In the genomic region with DNA sequence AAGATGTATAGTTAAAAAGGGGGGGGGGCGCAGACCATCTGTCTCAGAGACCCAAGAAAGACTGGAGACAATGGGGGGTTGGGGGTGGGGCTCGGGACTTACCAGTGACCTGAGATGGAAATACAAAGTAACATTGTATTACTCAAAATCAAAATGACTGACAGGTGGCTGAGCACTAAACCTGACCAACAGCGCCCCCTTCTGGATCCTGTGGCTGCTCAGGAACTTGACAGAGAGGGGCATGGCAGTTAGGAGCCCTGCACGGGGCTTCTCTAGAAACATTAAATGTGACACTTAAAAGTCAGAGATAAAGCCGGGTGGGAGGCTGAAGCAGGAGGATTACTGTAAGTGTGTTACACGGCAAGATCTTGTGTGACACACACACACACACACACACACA, we compare ENCODE assay signal across 25 mouse cellular contexts. TPM values are rescaled to one million over a fixed set of nuclear protein-coding genes. Genes with fewer than 3 reads are reported as not detected.
DNase-seq lines count a peak whose midpoint lies in the region; ATAC-seq and TF ChIP-seq lines count a peak whose summit lies in the region.
"Had no signal": no experiment of that assay in that cellular context is flagged by ENCODE, and none has a peak within 500 bp of the region (broad histone marks: within the 10 kb centered on the region; RNA-seq: fewer than 3 reads in every experiment).

No protein-coding gene starts in this region.

- in situ Hi-C loops in ES-E14 (cut with MboI; ENCODE audit: low sequenced_read_pairs in 2 of 2, unreplicated experiment in 2 of 2): no loop called here

- TF ChIP-seq CTCF in heart, adult 2 months (IDR thresholded peaks at IDR 0.05): 0 out of 2 replicates have a peak, but pooled peaks have one; percentile 9
- TF ChIP-seq CTCF in liver, adult 2 months (IDR thresholded peaks at IDR 0.05; ENCODE audit: low read depth, low read length): peak; percentile 26
- 0 out of 2 replicates have a peak, but pooled peaks have one; percentile 7 for TF ChIP-seq CTCF in liver, postnatal 0 days (IDR thresholded peaks at IDR 0.05; ENCODE audit: low read depth)

- H3K9ac ChIP-seq in heart, adult 2 months (ENCODE audit: low read depth, low read length): no peak overlapping the region
- no peak overlapping the region for H3K9ac ChIP-seq in liver, adult 2 months (ENCODE audit: low read depth, low read length)
- H3K9ac ChIP-seq in liver, embryonic 12.5 days: no peak overlapping the region
- no peak overlapping the region for H3K9ac ChIP-seq in ES-E14 (ENCODE audit: insufficient read depth, low read depth, low read length, poor library complexity, severe bottlenecking)
- H3K9ac ChIP-seq in liver, postnatal 0 days (replicated peaks): no peak overlapping the region
- H3K9ac ChIP-seq: neural tube, embryonic 13.5 days; stomach, embryonic 15.5 days had no signal

- H3K79me2 ChIP-seq in heart, adult 2 months (replicated peaks; ENCODE audit: control insufficient read depth, insufficient read depth, low read length): no peaks in the 10 kb centered on the region
- no peaks in the 10 kb centered on the region for H3K79me2 ChIP-seq in liver, adult 2 months (ENCODE audit: control insufficient read depth, insufficient read depth, low read length)

- WGBS in heart, adult 2 months: 57% methylated on average over 6 of the region's 6 CpGs
- WGBS in liver, adult 2 months: 57% methylated on average over 6 of the region's 6 CpGs
- WGBS in liver, embryonic 12.5 days (ENCODE audit: insufficient replicate concordance): 49% methylated on average over 6 of the region's 6 CpGs
- WGBS in liver, postnatal 0 days (ENCODE audit: insufficient replicate concordance): 61% methylated on average over 6 of the region's 6 CpGs

- no peak for TF ChIP-seq POLR2A in heart, adult 2 months (IDR thresholded peaks at IDR 0.05; ENCODE audit: insufficient read depth, low read depth, low read length)
- no peak for TF ChIP-seq POLR2A in liver, adult 2 months (IDR thresholded peaks at IDR 0.05; ENCODE audit: extremely low read depth, insufficient read depth, low read length)

- no peaks in the 10 kb centered on the region for H3K36me3 ChIP-seq in heart, adult 2 months (ENCODE audit: control insufficient read depth, insufficient read depth, low read length)
- no peaks in the 10 kb centered on the region for H3K36me3 ChIP-seq in liver, adult 2 months (ENCODE audit: control insufficient read depth, insufficient read depth, low read length)
- no peaks in the 10 kb centered on the region for H3K36me3 ChIP-seq in liver, embryonic 12.5 days
- no peaks in the 10 kb centered on the region for H3K36me3 ChIP-seq in ES-E14 (ENCODE audit: control insufficient read depth, insufficient read depth, low read length, poor library complexity, severe bottlenecking)
- H3K36me3 ChIP-seq in liver, postnatal 0 days (replicated peaks; ENCODE audit: insufficient read depth, low read length): no peaks in the 10 kb centered on the region
- H3K36me3 ChIP-seq: neural tube, embryonic 13.5 days; stomach, embryonic 15.5 days had no signal

- intact Hi-C loops in heart, adult 2 months (cut with DNase I): no loop called here
- intact Hi-C loops in heart, postnatal 25 days (cut with DNase I): no loop called here

- H3K4me3 ChIP-seq in heart, adult 2 months: no peak overlapping the region
- H3K4me3 ChIP-seq in liver, adult 2 months (ENCODE audit: insufficient read depth, low read depth, low read length): no peak overlapping the region
- no peak overlapping the region for H3K4me3 ChIP-seq in liver, embryonic 12.5 days
- no peak overlapping the region for H3K4me3 ChIP-seq in ES-E14 (ENCODE audit: insufficient read depth in 1 of 2, low read depth in 1 of 2, low read length in 2 of 2, poor library complexity in 1 of 2, severe bottlenecking in 1 of 2)
- no peak overlapping the region for H3K4me3 ChIP-seq in liver, postnatal 0 days (ENCODE audit: low read depth, low read length)
- H3K4me3 ChIP-seq: erythroblast, embryonic 14.5 days; neural tube, embryonic 13.5 days; stomach, embryonic 15.5 days had no signal

- no peak overlapping the region for H3K27ac ChIP-seq in heart, adult 2 months
- H3K27ac ChIP-seq in liver, adult 2 months (replicated peaks; ENCODE audit: insufficient read depth, low read depth, low read length): no peak overlapping the region
- no peak overlapping the region for H3K27ac ChIP-seq in liver, embryonic 12.5 days
- H3K27ac ChIP-seq in ES-E14 (ENCODE audit: insufficient read depth, low read depth, low read length, poor library complexity, severe bottlenecking): no peak overlapping the region
- no peak overlapping the region for H3K27ac ChIP-seq in liver, postnatal 0 days (ENCODE audit: low read depth)
- H3K27ac ChIP-seq: neural tube, embryonic 13.5 days; stomach, embryonic 15.5 days had no signal

- no peaks in the 10 kb centered on the region for H3K9me3 ChIP-seq in liver, embryonic 12.5 days (replicated peaks)
- H3K9me3 ChIP-seq in ES-E14 (ENCODE audit: control insufficient read depth, insufficient read depth, low read depth, low read length): no peaks in the 10 kb centered on the region
- H3K9me3 ChIP-seq in liver, postnatal 0 days (ENCODE audit: low read length): no peaks in the 10 kb centered on the region
- H3K9me3 ChIP-seq: neural tube, embryonic 13.5 days; stomach, embryonic 15.5 days had no signal

- ATAC-seq in liver, embryonic 12.5 days: no peak
- ATAC-seq in liver, postnatal 0 days: no peak
- ATAC-seq: forebrain, embryonic 14.5 days; hindbrain, embryonic 16.5 days had no signal

- TF ChIP-seq EP300 in heart, adult 2 months (IDR thresholded peaks at IDR 0.05; ENCODE audit: insufficient read depth, low read depth, low read length): no peak
- TF ChIP-seq EP300 in liver, postnatal 0 days (IDR thresholded peaks at IDR 0.05; ENCODE audit: low read depth): no peak

- no peaks in the 10 kb centered on the region; the same call in 1 of the 2 replicates for H3K27me3 ChIP-seq in heart, adult 2 months (ENCODE audit: control insufficient read depth, insufficient read depth, low read length)
- no peaks in the 10 kb centered on the region for H3K27me3 ChIP-seq in liver, adult 2 months (ENCODE audit: control insufficient read depth, insufficient read depth, low read length)
- peaks cover 9% of the 10 kb centered on the region for H3K27me3 ChIP-seq in liver, embryonic 12.5 days (replicated peaks)
- H3K27me3 ChIP-seq in liver, postnatal 0 days (ENCODE audit: insufficient read depth, low read length): no peaks in the 10 kb centered on the region
- H3K27me3 ChIP-seq: stomach, embryonic 15.5 days had no signal

- H3K4me1 ChIP-seq in heart, adult 2 months (ENCODE audit: control insufficient read depth, insufficient read depth, low read length): no peaks in the 10 kb centered on the region
- no peaks in the 10 kb centered on the region for H3K4me1 ChIP-seq in liver, adult 2 months (ENCODE audit: control insufficient read depth, insufficient read depth, low read length)
- H3K4me1 ChIP-seq in liver, embryonic 12.5 days: no peaks in the 10 kb centered on the region
- 0 out of 4 replicates have a peak, but pooled peaks cover 0 to 1% of the 10 kb centered on the region in 2 experiments for H3K4me1 ChIP-seq in ES-E14 (ENCODE audit: control insufficient read depth in 2 of 2, insufficient read depth in 2 of 2, low read length in 2 of 2, poor library complexity in 1 of 2)
- no peaks in the 10 kb centered on the region for H3K4me1 ChIP-seq in liver, postnatal 0 days (ENCODE audit: insufficient read depth)
- H3K4me1 ChIP-seq: stomach, embryonic 15.5 days had no signal

- no peak overlapping the region for H3K4me2 ChIP-seq in liver, embryonic 12.5 days
- H3K4me2 ChIP-seq in liver, postnatal 0 days (ENCODE audit: low read depth, low read length): no peak overlapping the region
- H3K4me2 ChIP-seq: heart, embryonic 11.5 days; neural tube, embryonic 13.5 days; stomach, embryonic 15.5 days had no signal

- DNase-seq in heart, adult 2 months: no peak
- DNase-seq in heart, postnatal 25 days (ENCODE audit: low spot score): no peak
- no peak for DNase-seq in liver, adult 2 months (ENCODE audit: extremely low read depth, low read depth, low spot score)
- DNase-seq in ES-E14 (ENCODE audit: low read depth, low spot score): no peak
- no peak for DNase-seq in liver, postnatal 0 days
- no peak for DNase-seq in right cerebral cortex, postnatal 4 days
- DNase-seq in ovary, postnatal 14 days (ENCODE audit: low spot score): no peak
- DNase-seq: adrenal gland, adult 8-10 months; cerebellum, adult 11-12 months; cerebellum, postnatal 25 days; heart, postnatal 14 days; kidney, adult 18-20 months; kidney, postnatal 36 days; lung, postnatal 36 days had no signal

TF ChIP-seq in ES-E14, 5 proteins besides CTCF, POLR2A, EP300 and RAD21:
- TF ChIP-seq CHD2 (IDR thresholded peaks at IDR 0.05; ENCODE audit: low read depth, low read length) (no peak), ZC3H11A (IDR thresholded peaks at IDR 0.05; ENCODE audit: borderline replicate concordance, low read depth, low read length) (peak; percentile 29; the same call in 1 of the 2 replicates), MAFK (IDR thresholded peaks at IDR 0.05; ENCODE audit: insufficient read depth, low read depth, low read length) (no peak)
TF ChIP-seq in ES-E14: peak in this region for 1.

RNA-seq across cellular contexts. Expression of a gene that starts 13.8 kb away (rescaled TPM):
- total RNA-seq in heart, adult 2 months (2021): not detected
- polyA plus RNA-seq in heart, adult 2 months (2012; rRNA removed): 0.14 TPM in 1 of 2 replicates, not detected in the other
- under 1 TPM in 1 of 2 experiments, not detected in 1; 0.20 TPM for total RNA-seq in heart, postnatal 25 days (2021)
- total RNA-seq in liver, adult 2 months (2014; rRNA removed): not detected in 2 replicates
- not detected in 2 replicates for polyA plus RNA-seq in liver, adult 2 months (2012; rRNA removed)
- 0.13 TPM in 1 of 2 replicates, not detected in the other for polyA plus RNA-seq in liver, embryonic 12.5 days (2016; fragmentation: Nextera tagmentation; extraction: Ambion mirVana)
- 0.48 and 0.54 TPM in 2 replicates for total RNA-seq in ES-E14 (2012; rRNA removed)
- polyA plus RNA-seq in liver, postnatal 0 days (2015; fragmentation: Nextera tagmentation; extraction: Ambion mirVana): not detected in 2 replicates
- total RNA-seq: heart, postnatal 14 days; layer of hippocampus, postnatal 25 days; left cerebral cortex, postnatal 36 days; monocyte, adult 5-6 weeks had no signal
- polyA plus RNA-seq: erythroblast, embryonic 14.5 days; liver, embryonic 16.5 days; neural tube, embryonic 13.5 days had no signal

RNA-seq across cellular contexts. Expression of a gene that starts 52.8 kb away (rescaled TPM):
- total RNA-seq in heart, adult 2 months (2021): 10 to 100 TPM in 1 of 2 experiments, 1 to 10 TPM in 1; 6.2 to 14.9 TPM
- polyA plus RNA-seq in heart, adult 2 months (2012; rRNA removed): 10.1 and 13.2 TPM in 2 replicates
- 1 to 10 TPM; 4.7 to 4.8 TPM for total RNA-seq in heart, postnatal 25 days (2021)
- 169 and 210 TPM in 2 replicates for total RNA-seq in liver, adult 2 months (2014; rRNA removed)
- polyA plus RNA-seq in liver, adult 2 months (2012; rRNA removed): 377 and 464 TPM in 2 replicates
- not detected in 2 replicates for polyA plus RNA-seq in liver, embryonic 12.5 days (2016; fragmentation: Nextera tagmentation; extraction: Ambion mirVana)
- total RNA-seq in ES-E14 (2012; rRNA removed): 0.16 and 0.58 TPM in 2 replicates
- 302 and 340 TPM in 2 replicates for polyA plus RNA-seq in liver, postnatal 0 days (2015; fragmentation: Nextera tagmentation; extraction: Ambion mirVana)
- total RNA-seq: monocyte, adult 5-6 weeks had no signal
- polyA plus RNA-seq: erythroblast, embryonic 14.5 days; forebrain, embryonic 14.5 days; heart, embryonic 11.5 days; stomach, embryonic 15.5 days had no signal

Comparison
In these comparisons a context has a peak if more than half of its experiments do, and no peak if none do; other contexts are left out.
1. RNA of a gene that starts 52.8 kb away (total RNA-seq): 169 to 210 TPM in liver, adult 2 months; 6.2 to 14.9 TPM in heart, adult 2 months, 4.7 to 4.8 TPM in heart, postnatal 25 days and 0.16 to 0.58 TPM in ES-E14; every median in the first group is over 10 times any median in the second.
2. Peak in every context shown above with its lines, with median percentiles within 50 percentile points of each other: CTCF ChIP-seq.